Mouse (Mus musculus) neural tube, embryonic 15.5 days (tissue): Measurements from ENCODE around the gene Ephb2. TPM values are rescaled to one million over a fixed set of nuclear protein-coding genes. Genes with fewer than 3 reads are reported as not detected.
A peak's percentile ranks its signal among the peaks of the same experiment; 100 is the strongest.

Source experiments
- ATAC-seq: fragments of 200-750 bp; cut with Nextera tagmentation; 2 replicates; pipeline ENCODE4 v1.8.0; 2017; ENCODE audit warnings: mild to moderate bottlenecking, moderate TSS enrichment, moderate library complexity; ENCODE audit not compliant: low FRiP score
- H3K27ac ChIP-seq: fragments of 300-500 bp; sonication (generic); replicated peaks from 2 replicates; pipeline ENCODE4 v1.5.1; 2015; ENCODE audit warnings: mild to moderate bottlenecking, inconsistent platforms
- H3K27me3 ChIP-seq: fragments of 300-500 bp; sonication (generic); replicated peaks from 2 replicates; pipeline ENCODE4 v1.6.1; 2015; ENCODE audit warnings: inconsistent platforms
- H3K36me3 ChIP-seq: fragments of 300-500 bp; sonication (generic); 2 replicates; pipeline ENCODE4 v1.6.1; 2015; ENCODE audit warnings: inconsistent platforms
- H3K4me1 ChIP-seq: fragments of 300-500 bp; sonication (generic); 2 replicates; pipeline ENCODE4 v1.6.1; 2015; ENCODE audit warnings: inconsistent platforms
- H3K4me2 ChIP-seq: fragments of 300-500 bp; sonication (generic); 2 replicates; pipeline ENCODE4 v1.6.1; 2015; ENCODE audit warnings: inconsistent platforms, mild to moderate bottlenecking, moderate library complexity
- H3K4me3 ChIP-seq: fragments of 300-500 bp; sonication (generic); replicated peaks from 2 replicates; pipeline ENCODE4 v1.5.1; 2015; ENCODE audit warnings: mild to moderate bottlenecking, inconsistent platforms
- H3K9ac ChIP-seq: fragments of 300-500 bp; sonication (generic); replicated peaks from 2 replicates; pipeline ENCODE4 v1.6.1; 2015; ENCODE audit warnings: mild to moderate bottlenecking, inconsistent platforms
- H3K9me3 ChIP-seq: fragments of 300-500 bp; sonication (generic); replicated peaks from 2 replicates; pipeline ENCODE4 v1.6.1; 2016; ENCODE audit warnings: inconsistent platforms
- WGBS: fragments of 180-500 bp; shearing (Covaris S2); methylation state at CpG from one replicate; pipeline ENCODE4 v1.1.7; 2015; ENCODE audit warnings: mixed read lengths; 5-methylcytosine and 5-hydroxymethylcytosine counted together
- polyA plus RNA-seq: library from polyadenylated mRNA; unstranded; fragments of >200 nt; fragmentation: Nextera tagmentation; extraction: Ambion mirVana; gene quantifications from 2 replicates; pipeline ENCODE4 v1.2.1, GENCODE M21; 2015

The Ephb2 gene
- polyA plus RNA-seq, 1 experiment from 2014 or later: 21.3 TPM

DNA sequence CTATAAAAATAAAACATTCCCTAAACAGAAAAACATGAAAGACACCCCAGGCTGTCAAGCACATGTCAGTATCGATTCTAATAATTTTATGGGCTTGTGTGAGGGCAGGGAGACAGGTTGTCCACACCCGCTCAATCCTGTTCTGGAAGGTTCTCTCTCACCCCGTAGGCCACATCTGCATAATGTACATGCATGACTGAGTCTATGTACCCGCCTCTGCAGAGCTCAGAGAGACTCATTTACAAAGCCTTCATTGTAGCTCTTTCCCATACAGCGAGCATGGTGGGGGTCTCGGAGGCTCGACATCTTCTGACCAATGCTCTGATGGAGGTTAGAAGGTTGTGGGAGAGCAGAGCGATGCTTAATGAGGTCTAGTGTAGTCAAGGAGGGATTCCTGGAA lies 108.8 kb downstream of the Ephb2 start:
- Histone ChIP-seq H3K4me3 (no peak overlapping the region), H3K27ac (no peak overlapping the region), H3K27me3 (no peaks in the 10 kb centered on the region), H3K4me2 (no peak overlapping the region), H3K9ac (no peak overlapping the region), H3K36me3 (no peaks in the 10 kb centered on the region), H3K4me1 (peaks cover 36% of the 10 kb centered on the region), H3K9me3 (no peaks in the 10 kb centered on the region)
- ATAC-seq: no peak
- WGBS: 38% methylated on average over 8 of the region's 8 CpGs

- Histone ChIP-seq H3K9ac (no peak overlapping the region), H3K36me3 (no peaks in the 10 kb centered on the region), H3K4me1 (peaks cover 19% of the 10 kb centered on the region), H3K9me3 (no peaks in the 10 kb centered on the region), H3K4me3 (no peak overlapping the region), H3K27me3 (no peaks in the 10 kb centered on the region), H3K27ac (no peak overlapping the region), H3K4me2 (peak overlapping the region; percentile 13; the same call in 1 of the 2 replicates)
- peak; percentile 36; the same call in 1 of the 2 replicates for ATAC-seq
- 70% methylated on average over 17 of the region's 17 CpGs for WGBS
Measured at GRCm38 (mm10) chr4:136724731-136725130, 111.1 kb downstream of the Ephb2 start.

GRCm38 (mm10) chr4:136722361-136723082 lies 113.3 kb downstream of the Ephb2 start:
- no peaks in the 10 kb centered on the region for H3K36me3 ChIP-seq
- H3K4me3 ChIP-seq: no peak overlapping the region
- H3K4me2 ChIP-seq: no peak overlapping the region
- peaks cover 19% of the 10 kb centered on the region for H3K4me1 ChIP-seq
- H3K9me3 ChIP-seq: no peaks in the 10 kb centered on the region
- H3K9ac ChIP-seq: no peak overlapping the region
- no peak overlapping the region for H3K27ac ChIP-seq
- no peaks in the 10 kb centered on the region for H3K27me3 ChIP-seq
- no peak for ATAC-seq
- WGBS: 65% methylated on average over 17 of the region's 17 CpGs

DNA sequence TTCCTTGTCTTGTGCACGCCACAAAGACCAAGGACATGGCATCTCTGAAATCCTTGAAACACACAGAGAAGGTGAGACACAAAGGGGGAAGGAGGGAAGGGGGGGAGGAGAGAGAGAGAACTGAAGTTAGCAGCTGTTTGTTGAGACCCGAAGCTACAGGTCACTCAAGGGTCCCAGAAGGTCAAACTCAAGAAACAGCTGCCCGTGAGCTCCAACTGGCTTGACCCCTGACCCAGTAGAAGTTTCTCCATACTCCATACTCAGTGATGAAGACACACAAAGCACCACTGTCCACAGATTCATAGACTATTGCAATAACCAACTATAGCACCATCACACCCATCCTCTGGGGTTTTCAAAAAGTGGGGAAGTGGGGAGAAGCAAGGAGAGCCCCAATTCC lies 113.9 kb downstream of the Ephb2 start:
- ATAC-seq: no peak
- H3K4me2 ChIP-seq: no peak overlapping the region
- no peaks in the 10 kb centered on the region for H3K27me3 ChIP-seq
- 72% methylated on average over 3 of the region's 3 CpGs for WGBS
- no peaks in the 10 kb centered on the region for H3K36me3 ChIP-seq
- no peak overlapping the region for H3K27ac ChIP-seq
- H3K9ac ChIP-seq: no peak overlapping the region
- peaks cover 20% of the 10 kb centered on the region for H3K4me1 ChIP-seq
- no peak overlapping the region for H3K4me3 ChIP-seq
- no peaks in the 10 kb centered on the region for H3K9me3 ChIP-seq

DNA sequence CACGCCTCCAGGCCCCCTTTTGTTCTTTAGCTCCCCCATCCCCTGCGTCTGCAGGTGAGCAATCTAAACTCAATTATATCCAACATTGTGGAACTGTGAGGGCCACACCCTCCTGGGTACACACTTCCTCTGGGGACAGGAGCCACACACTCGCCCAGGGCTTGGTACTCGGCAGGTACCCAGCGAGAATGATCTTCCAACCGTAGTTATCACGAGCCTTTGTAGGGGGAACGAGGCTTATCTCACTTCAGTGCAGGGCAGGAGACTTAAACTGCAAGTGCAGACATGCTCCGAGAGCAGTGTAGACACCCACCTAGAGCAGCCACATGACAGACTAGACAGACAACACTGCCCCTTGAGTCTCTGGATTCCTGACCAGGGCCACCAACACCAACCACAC lies 115.8 kb downstream of the Ephb2 start:
- WGBS: 88% methylated on average over 9 of the region's 9 CpGs
- no peaks in the 10 kb centered on the region for H3K9me3 ChIP-seq
- no peak overlapping the region for H3K4me3 ChIP-seq
- H3K27ac ChIP-seq: no peak overlapping the region
- no peak overlapping the region for H3K9ac ChIP-seq
- no peaks in the 10 kb centered on the region for H3K36me3 ChIP-seq
- no peaks in the 10 kb centered on the region for H3K27me3 ChIP-seq
- no peak for ATAC-seq
- peaks cover 29% of the 10 kb centered on the region for H3K4me1 ChIP-seq
- no peak overlapping the region for H3K4me2 ChIP-seq

DNA sequence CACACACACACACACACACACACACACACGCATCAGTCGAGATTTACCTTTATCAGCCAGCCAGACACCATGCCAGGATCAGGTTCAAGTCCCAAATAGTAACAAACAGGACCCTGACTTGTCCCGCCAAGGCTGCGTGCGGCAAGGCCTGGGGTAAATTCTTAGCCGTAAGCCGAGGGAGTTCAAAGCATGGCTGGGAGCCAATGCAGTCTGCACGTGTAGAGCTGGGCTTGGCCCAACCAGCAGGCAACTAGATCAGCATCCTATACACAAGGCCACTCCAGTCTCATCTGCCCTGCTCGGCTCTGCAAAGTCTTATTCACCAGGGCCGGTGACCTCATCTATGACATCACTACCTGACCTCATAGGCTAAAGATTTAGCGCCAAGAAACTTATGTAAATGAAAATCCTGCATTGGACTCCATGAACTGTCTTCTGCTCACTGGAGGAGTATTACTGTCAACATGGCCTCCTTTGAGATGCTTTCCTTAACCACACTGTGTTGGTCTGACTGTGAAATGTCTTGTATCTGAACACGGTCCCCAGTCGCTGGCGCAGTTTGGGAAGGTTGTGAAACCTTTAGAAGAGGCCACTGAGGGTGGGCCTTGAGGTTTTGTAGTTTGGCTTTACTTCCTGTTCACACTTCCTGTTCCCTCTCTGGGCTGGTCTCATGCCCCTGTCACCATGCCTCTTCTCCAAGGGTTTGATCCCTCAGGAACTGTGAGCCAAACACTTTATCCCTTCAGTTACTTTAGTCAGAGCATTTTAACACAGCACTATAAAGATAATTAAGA lies 117.4 kb downstream of the Ephb2 start:
- ATAC-seq: no peak
- Histone ChIP-seq H3K36me3 (no peaks in the 10 kb centered on the region), H3K9me3 (no peaks in the 10 kb centered on the region), H3K4me3 (no peak overlapping the region), H3K4me1 (peaks cover 16% of the 10 kb centered on the region), H3K9ac (no peak overlapping the region), H3K27ac (no peak overlapping the region), H3K27me3 (no peaks in the 10 kb centered on the region), H3K4me2 (no peak overlapping the region)
- 86% methylated on average over 14 of the region's 14 CpGs for whole genome bisulfite sequencing

DNA sequence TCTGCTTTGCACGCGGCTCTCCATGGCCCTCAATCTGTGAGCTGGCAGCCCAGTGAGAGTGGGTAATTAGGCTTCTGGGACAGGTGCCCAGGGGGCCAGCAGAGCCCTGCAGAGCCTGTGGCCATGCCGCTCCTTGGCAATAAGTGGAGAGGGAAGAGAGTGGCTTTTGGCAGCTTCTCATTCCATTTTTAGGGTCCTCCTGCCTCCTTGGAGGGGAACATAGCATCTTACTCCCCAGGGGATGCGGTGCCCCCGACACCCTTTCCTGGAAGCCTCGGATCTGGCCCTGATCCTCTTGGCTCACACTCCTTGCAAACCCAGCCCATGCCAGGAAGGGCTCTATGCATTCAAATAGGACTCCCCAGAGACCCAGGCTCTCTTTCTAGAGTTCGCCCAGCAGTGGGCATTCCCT lies 119.2 kb downstream of the Ephb2 start:
- Histone ChIP-seq H3K4me1 (peaks cover 29% of the 10 kb centered on the region), H3K36me3 (no peaks in the 10 kb centered on the region), H3K9me3 (no peaks in the 10 kb centered on the region), H3K4me3 (no peak overlapping the region), H3K9ac (no peak overlapping the region), H3K27me3 (no peaks in the 10 kb centered on the region), H3K4me2 (no peak overlapping the region), H3K27ac (0 out of 2 replicates have a peak overlapping the region, but pooled peaks have one; percentile 7)
- peak; percentile 66 for ATAC-seq
- WGBS: 53% methylated on average over 7 of the region's 7 CpGs

- Histone ChIP-seq H3K27me3 (no peaks in the 10 kb centered on the region), H3K9ac (no peak overlapping the region), H3K4me3 (no peak overlapping the region), H3K4me1 (peaks cover 27% of the 10 kb centered on the region), H3K4me2 (no peak overlapping the region), H3K9me3 (no peaks in the 10 kb centered on the region), H3K27ac (no peak overlapping the region), H3K36me3 (no peaks in the 10 kb centered on the region)
- no peak for ATAC-seq
- WGBS: 77% methylated on average over 6 of the region's 6 CpGs
Measured at GRCm38 (mm10) chr4:136714530-136714929, 121.3 kb downstream of the Ephb2 start.

- no peak for ATAC-seq
- WGBS: 94% methylated on average over 7 of the region's 7 CpGs
- Histone ChIP-seq H3K4me1 (peaks cover 32% of the 10 kb centered on the region), H3K4me3 (no peak overlapping the region), H3K4me2 (no peak overlapping the region), H3K27ac (no peak overlapping the region), H3K9ac (no peak overlapping the region), H3K27me3 (no peaks in the 10 kb centered on the region), H3K36me3 (no peaks in the 10 kb centered on the region), H3K9me3 (no peaks in the 10 kb centered on the region)
Measured at GRCm38 (mm10) chr4:136713889-136714288, 121.9 kb downstream of the Ephb2 start.

DNA sequence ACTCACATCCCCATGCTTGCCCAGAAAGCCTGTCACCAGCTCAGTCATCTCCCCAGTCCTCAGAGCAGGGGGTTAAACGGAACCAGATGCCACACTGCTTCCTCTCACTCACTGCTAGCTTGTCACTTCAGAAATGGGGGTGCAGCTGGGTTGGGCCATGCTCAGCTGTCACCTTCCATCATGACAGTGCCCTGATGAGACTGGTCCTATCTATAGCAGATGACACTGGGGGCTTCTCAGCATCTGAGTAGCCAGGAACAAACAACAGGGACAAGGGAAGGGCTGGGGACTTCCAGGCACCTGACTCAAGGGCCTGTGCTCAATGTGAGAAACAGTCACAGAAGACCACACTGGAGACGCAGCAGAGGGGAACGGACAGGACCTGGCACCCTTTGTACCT lies 122.4 kb downstream of the Ephb2 start:
- no peak overlapping the region for H3K4me3 ChIP-seq
- 85% methylated on average over 3 of the region's 3 CpGs for WGBS
- no peak overlapping the region for H3K4me2 ChIP-seq
- no peak overlapping the region for H3K9ac ChIP-seq
- no peaks in the 10 kb centered on the region for H3K9me3 ChIP-seq
- no peak overlapping the region for H3K27ac ChIP-seq
- H3K36me3 ChIP-seq: no peaks in the 10 kb centered on the region
- H3K27me3 ChIP-seq: no peaks in the 10 kb centered on the region
- peaks cover 36% of the 10 kb centered on the region for H3K4me1 ChIP-seq
- no peak for ATAC-seq

- Histone ChIP-seq H3K27me3 (no peaks in the 10 kb centered on the region), H3K36me3 (no peaks in the 10 kb centered on the region)
- WGBS: 35% methylated on average over 20 of the region's 20 CpGs
Measured at GRCm38 (mm10) chr4:136711985-136712768, 123.6 kb downstream of the Ephb2 start.

More at GRCm38 (mm10) chr4:136711985-136712768, 123.6 kb downstream of the Ephb2 start:
- no peak for ATAC-seq
- Histone ChIP-seq H3K4me1 (peaks cover 38% of the 10 kb centered on the region), H3K9me3 (no peaks in the 10 kb centered on the region), H3K27ac (no peak overlapping the region), H3K4me3 (no peak overlapping the region), H3K4me2 (no peak overlapping the region), H3K9ac (no peak overlapping the region)
